Mouse (Mus musculus) hindbrain, embryonic 12.5 days (tissue): Measurements from ENCODE around the gene Gm37240. TPM values are rescaled to one million over a fixed set of nuclear protein-coding genes. Genes with fewer than 3 reads are reported as not detected.

Source experiments
- ATAC-seq: fragments of 200-750 bp; cut with Nextera tagmentation; 2 replicates; pipeline ENCODE4 v1.8.0; 2017; ENCODE audit warnings: moderate TSS enrichment; ENCODE audit not compliant: low FRiP score
- H3K27ac ChIP-seq: fragments of 300-500 bp; sonication (generic); 2 replicates; pipeline ENCODE4 v1.5.1; 2016; ENCODE audit warnings: mild to moderate bottlenecking
- H3K27me3 ChIP-seq: fragments of 300-500 bp; sonication (generic); 2 replicates; pipeline ENCODE4 v1.6.1; 2016; ENCODE audit warnings: mild to moderate bottlenecking
- H3K36me3 ChIP-seq: fragments of 300-500 bp; sonication (generic); 2 replicates; pipeline ENCODE4 v1.6.1; 2016; ENCODE audit warnings: mild to moderate bottlenecking
- H3K4me1 ChIP-seq: fragments of 300-500 bp; sonication (generic); 2 replicates; pipeline ENCODE4 v1.6.1; 2016
- H3K4me2 ChIP-seq: fragments of 300-500 bp; sonication (generic); replicated peaks from 2 replicates; pipeline ENCODE4 v1.6.1; 2016; ENCODE audit warnings: mild to moderate bottlenecking
- H3K4me3 ChIP-seq: fragments of 300-500 bp; sonication (generic); 2 replicates; pipeline ENCODE4 v1.5.1; 2016; ENCODE audit warnings: mild to moderate bottlenecking
- H3K9ac ChIP-seq: fragments of 300-500 bp; sonication (generic); 2 replicates; pipeline ENCODE4 v1.6.1; 2016; ENCODE audit warnings: mild to moderate bottlenecking, moderate library complexity
- H3K9me3 ChIP-seq: fragments of 300-500 bp; sonication (generic); replicated peaks from 2 replicates; pipeline ENCODE4 v1.6.1; 2016; ENCODE audit warnings: mild to moderate bottlenecking
- WGBS: fragments of 180-500 bp; shearing (Covaris S2); methylation state at CpG from one replicate; pipeline ENCODE4 v1.1.7; 2016; 5-methylcytosine and 5-hydroxymethylcytosine counted together
- microRNA counts: library from miRNA; unstranded; fragments of <30 nt; microRNA quantifications from one replicate; lab custom pipeline; 2017
- microRNA-seq: library from miRNA; unstranded; fragments of <30 nt; microRNA quantifications from one replicate; pipeline ENCODE4, GENCODE M21; 2017
- polyA plus RNA-seq: library from polyadenylated mRNA; unstranded; fragments of >200 nt; fragmentation: Nextera tagmentation; extraction: Ambion mirVana; gene quantifications from 2 replicates; pipeline ENCODE4 v1.2.1, GENCODE M21; 2016

Gm37240 gene
- polyA plus RNA-seq, 1 experiment from 2014 or later = 3.3 TPM

GRCm38 (mm10) chr3:84460952-84461351 is 1426.4 kb downstream of the Gm37240 start:
- Histone ChIP-seq H3K4me2 (no peak overlapping the region), H3K4me1 (peaks cover 18% of the 10 kb centered on the region), H3K27ac (peak overlapping the region; percentile 30; the same call in 1 of the 2 replicates), H3K4me3 (no peak overlapping the region), H3K9ac (no peak overlapping the region), H3K36me3 (no peaks in the 10 kb centered on the region), H3K9me3 (no peaks in the 10 kb centered on the region), H3K27me3 (peaks cover 4% of the 10 kb centered on the region; the same call in 1 of the 2 replicates)
- no peak for ATAC-seq
- WGBS = 27% methylated on average over 12 of the region's 12 CpGs

GRCm38 (mm10) chr3:84460499-84460898 is 1426.8 kb downstream of the Gm37240 start:
- H3K27me3 ChIP-seq = peaks cover 4% of the 10 kb centered on the region; the same call in 1 of the 2 replicates
- H3K4me1 ChIP-seq = peaks cover 18% of the 10 kb centered on the region
- no peak overlapping the region for H3K9ac ChIP-seq
- 32% methylated on average over 3 of the region's 3 CpGs for WGBS
- ATAC-seq = no peak
- H3K4me2 ChIP-seq = no peak overlapping the region
- H3K9me3 ChIP-seq = no peaks in the 10 kb centered on the region
- H3K4me3 ChIP-seq = no peak overlapping the region
- no peak overlapping the region for H3K27ac ChIP-seq
- H3K36me3 ChIP-seq = no peaks in the 10 kb centered on the region

- H3K4me3 ChIP-seq = no peak overlapping the region
- H3K27me3 ChIP-seq = peaks cover 4% of the 10 kb centered on the region; the same call in 1 of the 2 replicates
- WGBS = 82% methylated on average over 12 of the region's 12 CpGs
- H3K4me1 ChIP-seq = peaks cover 6% of the 10 kb centered on the region
- H3K9me3 ChIP-seq = no peaks in the 10 kb centered on the region
- H3K4me2 ChIP-seq = no peak overlapping the region
- H3K9ac ChIP-seq = no peak overlapping the region
- no peak overlapping the region for H3K27ac ChIP-seq
- no peak for ATAC-seq
- no peaks in the 10 kb centered on the region for H3K36me3 ChIP-seq
Observed at GRCm38 (mm10) chr3:84455733-84456417, 1431.4 kb downstream of the Gm37240 start.

- Histone ChIP-seq H3K27ac (no peak overlapping the region), H3K4me2 (no peak overlapping the region), H3K36me3 (no peaks in the 10 kb centered on the region), H3K9ac (no peak overlapping the region), H3K27me3 (peaks cover 7% of the 10 kb centered on the region; the same call in 1 of the 2 replicates), H3K4me1 (peaks cover 9% of the 10 kb centered on the region), H3K4me3 (no peak overlapping the region), H3K9me3 (no peaks in the 10 kb centered on the region)
- WGBS = 66% methylated on average over 3 of the region's 3 CpGs
- ATAC-seq = no peak
Observed at GRCm38 (mm10) chr3:84450651-84451050, 1436.7 kb downstream of the Gm37240 start.

- no peak overlapping the region for H3K27ac ChIP-seq
- no peak for ATAC-seq
Observed at GRCm38 (mm10) chr3:84449015-84449414, 1438.3 kb downstream of the Gm37240 start.

GRCm38 (mm10) chr3:84447803-84448202 is 1439.5 kb downstream of the Gm37240 start:
- ATAC-seq = no peak
- Histone ChIP-seq H3K9me3 (no peaks in the 10 kb centered on the region), H3K4me3 (no peak overlapping the region), H3K27me3 (peaks cover 7% of the 10 kb centered on the region; the same call in 1 of the 2 replicates), H3K4me2 (no peak overlapping the region), H3K9ac (no peak overlapping the region), H3K27ac (no peak overlapping the region; the same call in 1 of the 2 replicates), H3K4me1 (peaks cover 9% of the 10 kb centered on the region), H3K36me3 (no peaks in the 10 kb centered on the region)
- 63% methylated on average over 5 of the region's 5 CpGs for whole genome bisulfite sequencing

More at GRCm38 (mm10) chr3:84449015-84449414, 1438.3 kb downstream of the Gm37240 start:
- no peaks in the 10 kb centered on the region for H3K9me3 ChIP-seq
- H3K4me1 ChIP-seq = peaks cover 9% of the 10 kb centered on the region
- H3K4me3 ChIP-seq = no peak overlapping the region
- no peak overlapping the region for H3K9ac ChIP-seq
- H3K27me3 ChIP-seq = peaks cover 7% of the 10 kb centered on the region; the same call in 1 of the 2 replicates
- no peak overlapping the region for H3K4me2 ChIP-seq
- H3K36me3 ChIP-seq = no peaks in the 10 kb centered on the region
- WGBS = 74% methylated on average over 9 of the region's 9 CpGs

MicroRNAs within 50 kb of the gene (microRNA counts, 519-probe panel; counts per million panel counts)
- 470 counts per million, percentile 58 among the panel's probes with 10 or more counts for microRNA mmu-miR-466k (lab: Ali Mortazavi, UCI)

Small RNA genes lying within 50 kb of the gene (microRNA-seq; reads per million reads assigned to microRNA genes)
- not detected for gene Mir466k

Other genes with a start within 250 kb of the Gm37240 start
- 1.6 and 1.7 TPM in 2 replicates for gene Fam160a1, start 70.2 kb downstream of the Gm37240 start, polyA plus RNA-seq
- gene Glt28d2, start within 50 bp of the Gm37240 start, polyA plus RNA-seq = 0.46 and 0.50 TPM in 2 replicates
- 13.9 and 15.4 TPM in 2 replicates for gene Sh3d19, start 83.6 kb upstream of the Gm37240 start, polyA plus RNA-seq
- not detected in 2 replicates for gene Prss48, start 115.0 kb upstream of the Gm37240 start, polyA plus RNA-seq